Mouse (Mus musculus): ENCODE measurements around the gene Chn2. TPM values are rescaled to one million over a fixed set of nuclear protein-coding genes. Genes with fewer than 3 reads are reported as not detected.

Gene Chn2
- total RNA-seq, 2 experiments from 2014 or later, result 7.1 to 7.8 TPM

DNA sequence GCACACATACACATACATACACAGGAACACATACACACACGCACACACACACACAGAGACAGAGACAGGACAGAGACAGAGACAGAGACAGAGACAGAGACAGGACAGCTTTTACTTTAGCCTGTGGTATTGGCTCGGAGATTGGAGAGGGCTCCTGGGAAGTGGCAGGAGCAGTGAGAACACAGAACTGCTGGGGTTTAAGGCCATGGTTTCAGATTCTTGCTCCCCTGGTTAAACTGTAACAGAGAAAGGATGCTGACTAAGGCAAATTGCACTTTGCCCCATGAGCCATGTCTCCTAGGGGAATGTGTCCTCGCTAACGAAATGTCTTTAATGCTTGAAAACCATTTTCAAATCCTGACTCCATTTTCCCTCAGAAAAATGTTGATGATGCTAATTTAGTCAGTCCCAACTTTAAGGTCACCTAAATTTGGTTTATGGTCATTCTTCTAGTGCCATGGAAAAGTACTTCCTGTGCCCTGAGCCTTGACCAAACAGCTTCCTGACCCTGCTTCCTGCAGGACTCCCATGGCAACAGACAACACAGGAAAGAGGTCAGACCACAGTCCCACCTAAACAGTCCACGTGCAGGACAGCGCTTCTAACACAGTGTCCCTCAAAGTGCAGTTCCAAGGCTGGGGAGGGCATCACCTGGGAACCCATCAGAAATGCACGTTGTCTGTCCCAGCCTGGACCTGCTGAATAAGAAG lies 163.1 kb downstream of the Chn2 start:
- no peak for DNase-seq

DNA sequence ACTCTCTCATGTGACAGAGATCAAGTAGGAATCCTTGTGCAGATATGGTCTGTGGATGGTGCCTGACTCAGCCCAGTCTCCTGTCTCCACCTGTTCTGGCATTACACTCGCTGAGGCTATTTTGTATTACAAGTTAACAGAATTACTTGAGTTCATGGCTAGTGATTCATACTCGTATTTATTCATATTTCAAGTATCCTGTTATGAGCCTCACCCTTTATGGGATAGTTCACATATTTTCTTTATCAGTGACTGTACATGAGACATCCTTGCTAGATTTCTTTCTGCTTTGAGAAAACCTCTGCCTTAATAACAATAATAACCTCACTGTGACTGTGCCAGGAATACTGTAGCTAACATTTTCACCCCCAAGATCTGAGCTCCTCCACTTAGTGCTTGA lies 164.0 kb downstream of the Chn2 start:
- no peak for DNase-seq

DNA sequence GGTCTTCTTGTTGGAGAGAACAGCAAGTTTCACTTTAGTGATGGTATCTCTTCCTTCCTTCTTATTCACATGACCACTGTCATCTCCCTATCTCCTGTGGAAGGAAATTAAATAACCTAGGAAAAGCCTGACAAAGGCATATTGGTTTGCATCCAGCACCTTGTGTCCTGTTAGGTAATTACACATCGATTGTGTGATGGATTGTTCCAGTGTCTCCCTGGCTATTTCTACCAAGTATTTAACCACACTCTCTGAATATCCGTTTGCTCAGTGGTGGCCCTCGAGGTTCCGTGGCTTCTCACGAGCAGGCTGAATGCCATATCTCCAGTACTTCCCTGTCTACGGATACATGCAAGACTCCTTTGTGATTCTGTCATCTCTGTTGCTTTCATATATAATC lies 164.6 kb downstream of the Chn2 start:
- DNase-seq, result no peak

DNA sequence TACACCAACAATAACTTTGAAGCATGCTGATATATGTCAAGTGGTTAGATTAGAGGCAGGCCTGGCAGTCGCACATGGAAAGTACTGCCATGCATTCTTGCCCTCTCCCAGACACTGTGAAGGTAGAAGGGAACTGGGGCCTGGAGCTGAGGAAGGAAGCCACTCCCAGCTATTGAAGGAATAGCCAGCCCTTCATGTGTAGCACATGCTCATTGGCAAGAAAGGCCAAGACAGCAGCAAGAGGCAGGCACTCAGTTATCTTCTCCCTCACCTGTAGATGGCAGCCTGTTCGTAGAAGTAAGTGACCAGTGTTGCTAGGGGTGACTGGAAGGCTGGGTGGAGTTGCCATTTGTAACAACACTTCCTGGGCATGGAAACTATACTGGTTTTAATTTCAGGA lies 165.6 kb downstream of the Chn2 start:
- DNase-seq, result no peak

DNA sequence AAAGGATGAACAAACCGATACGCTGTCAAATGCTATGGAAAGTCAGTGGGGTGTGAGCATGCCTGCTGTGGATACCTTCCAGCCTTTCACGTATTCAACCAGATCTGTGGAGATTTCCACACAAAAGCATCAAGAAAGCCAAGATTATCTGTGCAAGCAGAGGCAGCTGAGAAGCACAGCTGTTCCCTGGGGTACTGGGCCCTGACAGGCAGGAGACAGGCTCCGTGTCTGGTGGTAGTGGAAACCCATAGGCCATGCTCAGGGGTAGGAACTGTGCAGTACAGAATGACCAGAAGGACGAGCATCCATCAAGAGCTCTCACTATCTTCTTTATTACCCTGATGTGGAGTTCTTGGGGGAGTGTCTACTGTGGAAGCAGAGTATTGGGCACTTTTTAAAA lies 166.1 kb downstream of the Chn2 start:
- DNase-seq, result no peak

DNA sequence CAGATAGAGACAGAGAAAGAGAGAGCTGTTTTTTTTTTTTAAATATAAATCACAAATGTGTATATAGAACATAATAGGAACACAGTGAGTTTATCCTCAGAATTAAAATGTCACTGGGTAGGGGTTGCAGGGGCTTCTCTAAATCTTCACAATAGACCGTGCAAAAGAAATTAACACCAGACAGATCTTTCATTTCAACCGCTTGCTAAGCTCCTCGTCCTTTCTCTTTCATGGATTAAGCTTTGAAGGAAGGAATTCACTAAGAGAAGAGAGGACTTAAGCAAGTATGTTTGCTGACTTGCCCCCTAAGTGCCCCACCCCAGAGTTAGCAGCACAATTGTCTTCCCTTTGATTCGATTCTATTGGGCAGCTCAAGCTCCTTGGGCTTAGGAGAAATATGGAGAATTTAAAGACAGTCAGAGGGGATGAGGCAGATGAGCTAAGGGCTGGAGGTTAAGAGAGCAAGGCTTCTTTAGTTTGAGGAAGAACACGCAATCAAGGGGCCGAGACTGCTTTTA lies 166.9 kb downstream of the Chn2 start:
- DNase-seq, result no peak

DNA sequence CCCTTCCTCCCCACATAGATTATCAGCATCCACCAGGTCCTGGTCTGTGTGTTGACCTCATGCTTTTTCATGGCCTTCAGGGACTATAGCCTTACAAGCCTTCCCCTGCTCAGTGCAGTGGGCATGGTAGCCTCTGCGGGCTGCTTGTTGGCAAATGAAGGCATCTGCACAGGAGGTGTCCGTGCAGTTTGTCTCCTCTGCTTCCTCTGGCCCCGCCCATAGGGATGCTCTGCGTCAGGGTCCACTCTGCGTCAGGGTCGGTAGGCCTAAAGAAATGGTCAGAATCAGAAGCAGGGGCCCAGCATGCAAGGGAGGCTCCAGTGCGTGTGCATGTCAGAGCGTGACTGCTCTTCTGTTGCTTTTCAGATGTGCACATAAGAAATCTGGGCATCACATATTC lies 169.4 kb downstream of the Chn2 start:
- no peak for DNase-seq

DNA sequence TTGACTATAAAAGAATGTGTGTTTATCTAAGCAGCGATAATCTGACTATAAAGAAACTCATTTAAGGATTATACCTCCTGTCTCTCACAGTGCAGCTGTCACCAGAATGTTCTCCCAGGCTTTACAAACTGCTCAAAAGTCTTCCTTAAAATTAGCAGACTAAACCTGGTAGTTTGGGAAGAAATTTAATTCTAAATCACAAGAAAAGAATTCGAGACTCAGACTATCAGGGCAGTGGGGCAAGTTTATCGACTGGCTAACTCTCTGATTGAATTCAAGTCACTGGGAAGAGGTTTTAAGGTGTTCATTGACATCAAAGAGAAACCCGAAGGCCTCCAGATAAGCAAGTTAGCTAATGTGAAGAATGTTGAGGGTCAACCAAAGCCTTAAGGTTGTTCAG lies 171.6 kb downstream of the Chn2 start:
- no peak for DNase-seq

DNA sequence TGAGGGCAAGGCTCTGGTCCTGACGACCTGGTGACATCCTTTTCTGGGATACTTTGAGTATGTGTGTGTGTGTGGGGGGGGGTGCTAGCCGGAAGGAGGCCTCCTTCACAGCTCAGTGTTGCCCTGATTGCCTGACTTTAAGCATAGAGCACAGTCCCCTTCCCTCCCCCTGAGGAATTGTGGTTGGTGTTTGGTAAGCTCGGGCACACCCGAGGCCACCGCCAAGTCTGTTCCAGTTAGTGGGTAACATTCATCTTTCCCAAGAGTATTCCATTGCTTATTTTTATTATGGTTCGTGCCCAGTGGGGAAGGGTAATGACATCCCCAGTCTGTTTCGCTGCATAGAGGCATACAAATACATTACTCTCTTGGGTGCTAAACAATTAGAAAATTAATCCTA lies 172.6 kb downstream of the Chn2 start:
- DNase-seq, result no peak

DNA sequence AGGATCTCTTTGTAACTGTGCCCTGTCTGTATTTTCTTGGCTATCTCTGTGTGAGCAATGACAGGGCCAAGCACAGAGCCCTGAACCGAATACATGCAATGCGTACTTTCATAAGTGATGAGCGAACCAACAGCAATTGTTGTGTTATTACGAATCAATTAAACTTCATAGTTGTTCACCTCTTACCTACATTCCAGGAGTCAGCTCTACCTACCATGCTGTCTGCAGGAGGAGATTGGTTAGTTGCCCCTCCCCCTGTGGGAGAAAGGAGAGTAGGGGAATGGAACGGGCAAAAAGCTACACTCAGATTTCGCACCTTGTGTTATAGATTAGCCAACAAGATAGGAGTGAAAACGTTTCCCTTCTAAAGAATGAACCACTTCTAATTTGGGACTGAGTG lies 174.4 kb downstream of the Chn2 start:
- no peak for DNase-seq

DNA sequence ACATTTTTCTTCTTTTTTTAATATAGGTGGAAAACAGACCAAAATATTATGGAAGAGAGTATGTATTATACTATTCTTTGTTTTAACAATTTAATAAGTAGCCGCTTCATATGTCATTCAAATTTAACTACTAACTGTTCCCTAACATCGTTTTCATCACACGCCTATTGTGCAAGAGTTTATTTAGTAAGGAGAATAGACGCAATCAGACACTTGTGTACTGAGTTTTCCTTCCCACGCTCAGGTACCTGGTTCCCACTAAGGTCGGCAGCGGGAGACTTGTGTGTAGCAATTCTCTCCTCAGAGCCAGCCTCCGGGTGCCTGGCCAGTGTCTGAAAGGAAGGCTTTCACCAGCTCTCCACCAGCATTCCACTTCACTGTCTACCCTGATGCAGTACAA lies 176.3 kb downstream of the Chn2 start:
- DNase-seq, result no peak

DNA sequence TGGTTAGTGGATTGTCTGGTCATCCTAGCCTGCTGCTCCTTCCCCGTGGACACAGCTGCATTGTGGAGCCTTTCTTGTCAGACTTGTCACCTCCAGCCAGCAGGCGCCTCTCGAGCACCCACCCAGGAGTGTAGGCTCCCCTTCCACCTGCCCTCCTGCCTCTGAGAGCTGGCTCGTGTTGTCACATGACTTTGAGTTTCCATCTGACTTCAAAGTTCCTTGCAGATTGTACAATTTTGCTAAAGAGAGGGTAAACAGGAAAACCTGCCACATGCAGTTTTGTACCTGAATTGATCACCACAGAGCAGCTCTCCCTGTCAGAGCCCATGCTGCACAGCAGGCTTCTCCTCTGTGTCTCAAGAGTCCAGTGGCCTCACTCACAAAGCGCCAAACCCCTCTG lies 177.2 kb downstream of the Chn2 start:
- no peak for DNase-seq

DNA sequence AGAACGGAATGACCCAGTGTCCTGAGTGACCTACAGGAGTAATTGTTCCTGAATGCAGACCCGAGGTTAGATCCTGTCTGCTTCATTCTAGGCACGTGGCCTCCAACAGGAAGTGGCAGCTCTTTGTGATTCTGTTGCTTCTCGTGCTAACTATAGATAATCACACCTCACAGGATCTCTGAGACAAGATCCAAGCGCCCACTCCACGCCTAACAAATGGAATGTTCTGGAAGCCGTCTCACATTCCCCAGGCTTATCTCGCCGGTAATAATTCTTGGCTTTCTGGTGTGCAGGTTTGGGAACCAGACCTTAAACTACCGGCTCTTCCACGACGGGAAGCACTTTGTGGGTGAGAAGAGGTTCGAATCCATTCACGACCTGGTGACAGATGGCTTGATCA lies 180.8 kb downstream of the Chn2 start:
- no peak for DNase-seq

DNA sequence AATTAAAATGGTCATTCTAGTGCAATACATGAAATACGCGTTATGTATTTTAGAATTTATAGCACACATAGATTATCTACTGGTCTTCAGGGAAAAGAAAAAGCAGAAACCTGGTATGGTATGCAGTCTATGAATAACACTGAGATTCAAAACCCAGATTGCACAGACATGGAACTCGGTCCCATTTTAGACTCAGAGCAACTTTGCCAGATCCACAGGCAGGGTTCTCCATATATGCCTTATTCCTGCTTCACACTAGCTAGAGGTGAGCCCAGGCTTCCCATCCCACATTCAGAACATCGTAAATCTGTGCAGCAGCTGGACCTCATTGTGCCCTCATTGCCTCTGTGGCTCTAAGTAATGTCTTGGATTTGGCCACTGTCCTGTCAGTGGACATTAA lies 184.2 kb downstream of the Chn2 start:
- DNase-seq, result no peak

DNA sequence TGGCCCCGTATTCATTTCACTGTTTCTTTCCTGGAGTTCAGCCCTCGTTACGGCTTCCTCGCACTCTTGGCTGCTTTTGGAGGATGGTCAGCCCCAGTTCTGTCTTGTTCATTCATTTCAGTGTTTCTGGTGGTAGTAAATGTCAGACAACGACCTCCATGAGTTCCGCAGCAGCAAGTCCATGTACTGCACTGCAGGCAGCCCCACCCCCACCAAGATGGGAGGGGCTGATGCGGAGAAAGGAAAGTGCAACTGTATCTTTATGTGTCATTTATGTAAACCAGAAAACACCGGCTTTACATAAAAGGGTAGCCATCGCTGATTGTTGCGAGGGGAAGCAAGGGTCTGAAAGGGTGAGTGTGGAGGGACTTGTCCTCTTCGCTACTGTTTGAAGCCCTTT lies 185.0 kb downstream of the Chn2 start:
- DNase-seq, result no peak

DNA sequence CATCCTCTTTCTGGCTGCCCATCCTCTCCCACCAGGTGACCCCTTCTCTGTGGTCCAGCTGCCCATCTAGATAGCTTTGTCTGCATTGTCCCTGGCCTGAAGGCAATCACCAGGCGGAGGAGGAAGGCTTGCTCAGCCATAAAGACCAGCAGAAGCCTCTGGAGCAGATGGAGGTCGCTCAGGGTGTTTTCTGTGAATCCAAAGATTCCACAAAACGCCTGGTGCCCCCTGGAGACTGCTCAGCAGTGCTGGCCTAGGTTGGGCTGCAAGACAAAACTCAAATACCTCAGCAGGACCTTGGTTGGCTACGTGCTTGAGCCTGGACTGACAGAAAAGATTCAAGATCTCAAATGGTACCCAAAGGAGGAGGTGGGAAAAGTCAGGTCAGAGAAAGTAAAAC lies 186.0 kb downstream of the Chn2 start:
- DNase-seq, result no peak

DNA sequence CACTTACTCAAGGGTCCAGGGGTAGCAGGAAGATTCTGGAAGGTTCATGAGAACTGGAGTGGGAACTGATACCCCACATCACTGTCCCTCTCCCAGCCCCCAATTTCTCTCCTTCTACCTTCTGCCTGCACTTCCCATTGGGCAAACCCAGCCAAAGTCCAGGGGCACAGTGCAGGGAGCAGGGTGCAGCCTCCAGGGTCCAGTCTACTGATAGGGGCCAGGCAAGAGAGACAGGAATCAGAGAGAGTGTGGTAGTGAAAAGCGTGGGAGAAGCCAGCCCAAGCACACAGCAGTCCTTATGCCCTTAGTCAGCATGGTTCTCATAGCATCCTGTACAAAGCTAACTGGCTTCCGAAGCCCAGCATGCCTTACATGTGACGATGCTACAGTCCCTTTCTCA lies 187.7 kb downstream of the Chn2 start:
- DNase-seq, result no peak

DNA sequence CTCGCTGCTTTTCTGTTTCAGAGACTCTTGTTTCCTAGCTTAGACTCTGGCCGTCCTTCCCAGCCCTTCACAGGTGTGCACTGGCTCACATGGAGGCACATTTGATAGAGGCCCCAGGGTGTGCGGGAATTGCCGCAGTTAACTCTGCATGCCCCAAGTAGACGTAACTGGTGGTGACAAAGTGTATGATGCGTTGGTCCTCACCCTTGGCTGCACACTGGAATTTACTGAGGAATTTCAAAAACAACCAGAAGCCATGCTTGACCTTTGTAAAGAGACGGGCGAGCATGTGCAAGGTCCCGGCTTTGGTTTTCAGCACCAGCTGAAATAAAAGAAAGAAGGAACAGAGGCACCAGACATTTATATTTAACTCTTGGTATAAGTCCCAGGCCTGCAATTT lies 189.1 kb downstream of the Chn2 start:
- DNase-seq, result no peak

DNA sequence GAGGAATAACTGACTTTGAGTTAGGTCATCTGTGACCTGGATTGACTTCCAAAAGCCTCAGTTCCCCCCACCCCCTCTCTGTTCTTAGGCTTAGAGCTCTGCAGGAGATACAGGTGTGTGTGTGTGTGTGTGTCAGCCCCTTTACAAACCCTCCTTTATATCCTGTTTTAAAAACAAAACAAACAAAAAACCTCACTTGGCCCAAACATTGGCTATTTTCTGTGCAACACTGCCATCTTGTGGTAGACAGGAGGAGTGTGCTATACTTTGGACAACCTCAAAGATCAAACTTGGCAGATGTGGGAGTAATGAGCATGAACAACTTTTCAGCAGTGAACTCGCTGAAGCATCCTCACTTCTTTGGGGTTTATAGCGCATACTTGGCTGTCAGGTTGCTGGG lies 189.5 kb downstream of the Chn2 start:
- DNase-seq, result peak; percentile 17

DNA sequence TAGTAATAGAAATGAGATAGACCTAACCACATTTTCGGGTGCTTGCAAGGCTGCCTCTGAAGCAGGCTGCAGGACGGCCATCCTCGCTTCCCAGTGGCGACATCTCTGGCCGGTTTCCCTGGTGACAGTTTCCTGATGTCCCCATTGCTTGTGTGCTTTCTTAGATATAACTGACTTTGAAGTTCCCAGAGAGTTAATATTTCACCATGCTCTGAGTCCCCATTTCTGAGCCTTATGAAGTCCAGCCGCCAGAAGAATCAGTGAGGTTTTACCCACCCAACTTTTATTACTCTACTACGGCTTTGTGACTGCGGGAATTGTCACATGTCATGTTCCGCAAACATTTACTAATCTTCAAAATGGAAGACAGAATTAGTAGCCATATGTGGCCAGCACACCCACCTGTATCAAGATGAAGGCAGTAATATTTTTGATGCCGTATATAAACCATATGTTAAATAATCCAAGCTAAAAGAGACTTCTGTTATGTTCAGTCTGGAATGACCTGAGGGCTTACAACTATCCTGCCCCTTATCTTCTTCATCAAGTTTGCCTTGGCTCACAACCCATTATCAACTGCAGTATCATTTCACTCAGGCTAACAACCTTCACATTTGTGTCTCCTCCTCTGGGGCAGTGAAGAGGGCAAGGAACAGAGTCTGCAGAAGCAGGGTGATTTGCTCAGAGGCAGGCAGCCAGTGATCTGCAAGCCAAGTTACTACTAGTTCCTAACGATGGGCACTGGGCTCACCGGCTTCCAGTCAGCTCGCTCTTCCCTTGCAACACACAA lies 192.6 kb downstream of the Chn2 start:
- no peak for DNase-seq

DNA sequence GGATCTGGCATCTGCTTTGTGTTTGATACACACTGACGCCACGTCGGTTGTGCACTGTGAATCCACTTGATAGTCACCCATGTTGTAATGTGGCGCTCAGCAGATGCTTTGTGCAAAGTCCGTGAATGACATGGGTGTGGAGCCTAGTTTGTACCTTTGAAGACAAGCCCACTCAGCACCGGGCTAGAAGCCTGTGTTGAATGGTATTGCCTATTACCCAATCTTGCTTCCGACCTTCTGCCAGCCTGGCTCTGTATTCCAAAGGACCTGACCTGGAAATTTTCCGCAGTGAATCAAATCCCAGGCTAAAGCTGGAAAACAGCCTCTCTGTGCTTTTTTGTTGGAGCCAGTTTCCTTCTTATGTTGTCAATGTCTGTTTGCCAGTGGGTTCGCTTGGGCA lies 197.1 kb downstream of the Chn2 start:
- no peak for DNase-seq

DNA sequence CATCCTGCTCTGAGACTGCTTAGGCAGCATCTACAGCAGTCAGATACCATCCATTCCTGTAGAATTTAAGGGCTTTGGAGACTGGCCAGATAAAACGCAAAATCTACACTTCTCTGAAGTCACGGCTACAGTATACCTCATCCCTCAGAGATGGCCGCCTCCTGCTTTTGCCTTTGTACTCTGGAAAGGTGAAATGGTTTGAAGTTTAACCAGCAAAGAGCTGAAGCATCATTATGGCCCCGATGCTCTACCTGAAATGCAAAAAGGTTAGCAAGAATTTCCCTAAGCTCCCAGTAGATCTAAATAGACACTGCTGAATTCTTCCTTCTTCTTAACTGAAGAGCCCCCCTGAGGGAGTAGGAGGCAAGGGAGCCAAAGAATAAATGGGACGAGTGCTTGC lies 202.4 kb downstream of the Chn2 start:
- no peak for DNase-seq

DNA sequence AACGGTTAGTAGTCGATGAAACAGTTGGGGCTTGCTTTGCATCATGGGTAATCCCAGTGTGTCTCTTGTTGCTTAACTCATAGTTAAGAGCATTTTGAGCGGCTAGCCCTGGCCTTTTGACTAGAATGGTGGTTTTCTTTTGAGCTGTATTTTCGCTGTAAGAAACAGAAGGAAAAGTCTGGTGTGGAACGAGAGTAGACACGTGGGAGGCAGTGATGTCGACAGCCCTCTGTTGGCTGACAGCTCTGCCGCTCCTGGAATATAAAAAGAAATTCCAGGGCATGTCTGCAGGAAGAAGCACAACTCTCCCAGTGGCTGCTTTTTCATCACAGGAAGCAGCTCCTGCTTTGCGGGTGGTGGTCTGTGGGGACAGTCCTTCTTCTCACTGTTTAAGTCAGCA lies 202.9 kb downstream of the Chn2 start:
- DNase-seq, result no peak

All from gastrocnemius, postnatal 10 days (tissue).